Mouse (Mus musculus) midbrain, embryonic 14.5 days (tissue): ENCODE measurements at regions not wholly inside any gene's neighbourhood (a gene's known extent, or its start where the extent isn't known, plus 50 kb on each side); places are given as distances from the start of the nearest gene placed in this dataset.

Source experiments
- ATAC-seq: fragments of 200-750 bp; cut with Nextera tagmentation; 2 replicates; pipeline ENCODE4 v1.8.0; 2017; ENCODE audit warnings: moderate number of reproducible peaks, moderate library complexity; ENCODE audit not compliant: low FRiP score, low TSS enrichment
- DNase-seq: peaks from one replicate; pipeline ENCODE4 v3.0.0-alpha.2; 2015
- H3K27ac ChIP-seq: fragments of 300-500 bp; sonication (generic); replicated peaks from 2 replicates; pipeline ENCODE4 v1.5.1; 2014; ENCODE audit warnings: mild to moderate bottlenecking, low read depth, low read length, moderate library complexity
- H3K27me3 ChIP-seq: fragments of 300-500 bp; sonication (generic); 2 replicates; pipeline ENCODE4 v1.6.1; 2014; ENCODE audit warnings: low read length, control low read depth, mixed read lengths; ENCODE audit not compliant: control insufficient read depth, insufficient read depth
- H3K36me3 ChIP-seq: fragments of 300-500 bp; sonication (generic); 2 replicates; pipeline ENCODE4 v1.6.1; 2014; ENCODE audit warnings: low read length, control low read depth; ENCODE audit not compliant: control insufficient read depth, insufficient read depth
- H3K4me1 ChIP-seq: fragments of 300-500 bp; sonication (generic); 2 replicates; pipeline ENCODE4 v1.6.1; 2014; ENCODE audit warnings: mild to moderate bottlenecking, antibody characterized with exemption, low read length, control low read depth; ENCODE audit not compliant: control insufficient read depth, insufficient read depth
- H3K4me2 ChIP-seq: fragments of 300-500 bp; sonication (generic); 2 replicates; pipeline ENCODE4 v1.6.1; 2014; ENCODE audit warnings: mild to moderate bottlenecking, low read length, moderate library complexity
- H3K4me3 ChIP-seq: fragments of 300-500 bp; sonication (generic); replicated peaks from 2 replicates; pipeline ENCODE4 v1.5.1; 2014; ENCODE audit warnings: low read depth, low read length
- H3K9ac ChIP-seq: fragments of 300-500 bp; sonication (generic); replicated peaks from 2 replicates; pipeline ENCODE4 v1.6.1; 2014; ENCODE audit warnings: mild to moderate bottlenecking, low read length, moderate library complexity
- H3K9me3 ChIP-seq: fragments of 300-500 bp; sonication (generic); 2 replicates; pipeline ENCODE4 v1.6.1; 2016; ENCODE audit warnings: low read length, control low read depth, mixed read lengths; ENCODE audit not compliant: control insufficient read depth
- WGBS: fragments of 180-500 bp; shearing (Covaris S2); extraction: QIAGEN DNeasy Blood & Tissue Kit; methylation state at CpG from one replicate; pipeline ENCODE4 v1.1.7; 2014; 5-methylcytosine and 5-hydroxymethylcytosine counted together

- ATAC-seq (no peak), DNase-seq (no peak)
- Histone ChIP-seq H3K27ac (no peak overlapping the region), H3K27me3 (no peaks in the 10 kb centered on the region), H3K4me3 (no peak overlapping the region), H3K4me2 (no peak overlapping the region), H3K9me3 (no peaks in the 10 kb centered on the region), H3K36me3 (no peaks in the 10 kb centered on the region), H3K4me1 (no peaks in the 10 kb centered on the region), H3K9ac (no peak overlapping the region)
- 34% methylated on average over 5 of the region's 5 CpGs for WGBS
Measured at GRCm38 (mm10) chrX:11419162-11419631, 91.6 kb downstream of the H2al1j start.

- no peak for ATAC-seq
- H3K9me3 ChIP-seq: no peaks in the 10 kb centered on the region
- H3K4me3 ChIP-seq: no peak overlapping the region
- no peak overlapping the region for H3K9ac ChIP-seq
- H3K4me2 ChIP-seq: no peak overlapping the region
- H3K27ac ChIP-seq: peak overlapping the region; percentile 26; the same call in 1 of the 2 replicates
- H3K36me3 ChIP-seq: no peaks in the 10 kb centered on the region
- peaks cover 22% of the 10 kb centered on the region for H3K4me1 ChIP-seq
- 59% methylated on average over 12 of the region's 12 CpGs for WGBS
- 0 out of 2 replicates have a peak, but pooled peaks cover 6% of the 10 kb centered on the region for H3K27me3 ChIP-seq
- DNase-seq: peak; percentile 49
Measured at GRCm38 (mm10) chrX:11432403-11433004, 104.9 kb downstream of the H2al1j start.

- Histone ChIP-seq H3K9me3 (no peaks in the 10 kb centered on the region), H3K4me2 (no peak overlapping the region), H3K36me3 (no peaks in the 10 kb centered on the region), H3K4me1 (peaks cover 22% of the 10 kb centered on the region), H3K27ac (no peak overlapping the region; the same call in 1 of the 2 replicates), H3K9ac (no peak overlapping the region), H3K27me3 (no peaks in the 10 kb centered on the region), H3K4me3 (no peak overlapping the region)
- DNase-seq (no peak), ATAC-seq (no peak)
- 24% methylated on average over 6 of the region's 6 CpGs for WGBS
Measured at GRCm38 (mm10) chrX:11435338-11435737, 107.7 kb downstream of the H2al1j start.

- H3K4me2 ChIP-seq: no peak overlapping the region
- 0 out of 2 replicates have a peak, but pooled peaks have one; percentile 55 for ATAC-seq
Measured at GRCm38 (mm10) chrX:11437151-11437944, 109.7 kb downstream of the H2al1j start.

GRCm38 (mm10) chrX:11443543-11443942 lies 115.9 kb downstream of the H2al1j start:
- H3K4me1 ChIP-seq: no peaks in the 10 kb centered on the region; the same call in 1 of the 2 replicates
- no peaks in the 10 kb centered on the region for H3K9me3 ChIP-seq

More at GRCm38 (mm10) chrX:11437151-11437944, 109.7 kb downstream of the H2al1j start:
- H3K27ac ChIP-seq: 0 out of 2 replicates have a peak overlapping the region, but pooled peaks have one; percentile 26
- peaks cover 21% of the 10 kb centered on the region for H3K4me1 ChIP-seq
- no peak overlapping the region for H3K9ac ChIP-seq
- H3K4me3 ChIP-seq: no peak overlapping the region
- DNase-seq: peak; percentile 69
- H3K36me3 ChIP-seq: no peaks in the 10 kb centered on the region
- 42% methylated on average over 12 of the region's 12 CpGs for whole genome bisulfite sequencing
- H3K27me3 ChIP-seq: no peaks in the 10 kb centered on the region
- no peaks in the 10 kb centered on the region for H3K9me3 ChIP-seq

GRCm38 (mm10) chrX:11444261-11444725 lies 116.7 kb downstream of the H2al1j start:
- no peak for DNase-seq
- H3K4me3 ChIP-seq: no peak overlapping the region
- no peak for ATAC-seq
- WGBS: 63% methylated on average over 10 of the region's 10 CpGs
- H3K27ac ChIP-seq: no peak overlapping the region
- H3K4me1 ChIP-seq: no peaks in the 10 kb centered on the region; the same call in 1 of the 2 replicates
- H3K9me3 ChIP-seq: no peaks in the 10 kb centered on the region
- H3K9ac ChIP-seq: no peak overlapping the region
- no peaks in the 10 kb centered on the region for H3K36me3 ChIP-seq
- no peak overlapping the region for H3K4me2 ChIP-seq
- H3K27me3 ChIP-seq: no peaks in the 10 kb centered on the region

More at GRCm38 (mm10) chrX:11443543-11443942, 115.9 kb downstream of the H2al1j start:
- Histone ChIP-seq H3K4me3 (no peak overlapping the region), H3K36me3 (no peaks in the 10 kb centered on the region), H3K4me2 (no peak overlapping the region), H3K27ac (no peak overlapping the region), H3K9ac (no peak overlapping the region), H3K27me3 (no peaks in the 10 kb centered on the region)
- peak; percentile 56 for DNase-seq
- no peak for ATAC-seq
- 63% methylated on average over 7 of the region's 7 CpGs for WGBS

GRCm38 (mm10) chrX:11448711-11449110 lies 121.1 kb downstream of the H2al1j start:
- no peak overlapping the region for H3K27ac ChIP-seq
- no peak overlapping the region for H3K9ac ChIP-seq
- H3K4me2 ChIP-seq: no peak overlapping the region
- H3K36me3 ChIP-seq: no peaks in the 10 kb centered on the region
- no peaks in the 10 kb centered on the region for H3K9me3 ChIP-seq
- WGBS: 82% methylated on average over 4 of the region's 4 CpGs
- no peak for ATAC-seq
- DNase-seq: no peak
- no peaks in the 10 kb centered on the region; the same call in 1 of the 2 replicates for H3K4me1 ChIP-seq
- H3K27me3 ChIP-seq: no peaks in the 10 kb centered on the region
- no peak overlapping the region for H3K4me3 ChIP-seq

GRCm38 (mm10) chrX:11458521-11458920 lies 130.9 kb downstream of the H2al1j start:
- Histone ChIP-seq H3K36me3 (no peaks in the 10 kb centered on the region), H3K27ac (no peak overlapping the region), H3K27me3 (no peaks in the 10 kb centered on the region), H3K4me3 (no peak overlapping the region), H3K4me1 (no peaks in the 10 kb centered on the region), H3K9ac (no peak overlapping the region), H3K4me2 (no peak overlapping the region), H3K9me3 (no peaks in the 10 kb centered on the region)
- DNase-seq (no peak), ATAC-seq (no peak)
- WGBS: 46% methylated on average over 4 of the region's 4 CpGs
